Mouse (Mus musculus): ENCODE data around the gene Ripor3. TPM values are rescaled to one million over a fixed set of nuclear protein-coding genes. Genes with fewer than 3 reads are reported as not detected.
"Not testable (repeated sequence)": the region's sequence is repeated elsewhere in the genome, so short reads cannot be mapped to it uniquely, and the experiment has no call there.

Ripor3 gene
- 0.44 and 0.84 TPM in 2 replicates for polyA plus RNA-seq (2012; rRNA removed)

DNA sequence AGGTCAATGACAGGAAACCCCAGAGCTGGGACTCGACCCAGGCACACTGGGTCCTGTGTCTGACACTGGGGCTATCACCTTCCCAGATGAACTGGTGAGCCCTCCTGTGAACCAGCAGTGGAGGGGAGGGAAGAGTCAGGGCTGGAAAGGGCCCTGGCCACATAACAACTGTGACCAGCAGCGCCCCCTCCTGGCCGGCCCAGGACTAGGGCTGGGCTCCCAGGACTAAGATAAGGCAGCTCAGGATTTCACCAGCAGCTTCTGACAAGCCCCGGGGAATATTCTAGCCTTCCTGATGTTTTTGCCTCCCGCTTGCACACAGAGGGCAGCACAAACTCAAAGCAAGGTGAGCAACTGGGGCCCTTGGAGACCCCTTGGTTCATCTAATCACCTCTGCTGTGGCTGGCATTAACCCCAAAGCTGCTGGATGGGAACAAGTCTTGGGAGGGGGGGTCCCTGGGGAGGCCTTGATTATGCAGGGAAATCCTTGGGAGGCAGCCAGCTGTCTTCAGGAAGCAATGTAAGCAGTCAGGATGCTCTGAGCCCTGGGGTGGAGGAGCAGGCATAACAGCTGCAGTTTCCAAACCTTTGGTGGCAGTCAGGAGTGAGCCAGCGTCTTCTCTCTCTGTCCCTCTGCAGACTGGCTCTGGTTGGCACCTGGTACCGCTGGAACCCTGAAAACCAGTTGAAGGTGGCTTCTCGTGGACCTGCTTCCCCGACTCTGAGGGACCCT, at the start of gene Ripor3:
Gene Ripor3 (minus strand): TSS at position 683 of the 733 bp plus-strand sequence.
- Histone ChIP-seq H3K4me1 (ENCODE audit: control insufficient read depth, insufficient read depth, low read length) (no peaks in the 10 kb centered on the region), H3K4me3 (replicated peaks; ENCODE audit: insufficient read depth, low read depth, low read length) (no peak within 1 kb of the TSS), H3K27ac (ENCODE audit: insufficient read depth, low read length) (no peak within 1 kb of the TSS), H3K27me3 (ENCODE audit: control insufficient read depth, insufficient read depth, low read length) (no peaks in the 10 kb centered on the region)
- WGBS: 34% methylated on average over 9 of the region's 9 CpGs
- TF ChIP-seq POLR2A (IDR thresholded peaks at IDR 0.05; ENCODE audit: borderline replicate concordance, insufficient read depth, low read length): no peak
- TF ChIP-seq CTCF (IDR thresholded peaks at IDR 0.05; ENCODE audit: borderline replicate concordance, insufficient read depth, low read depth, low read length): peak; percentile 44; the same call in 1 of the 2 replicates
- DNase-seq: peak; percentile 23 to 41

DNA sequence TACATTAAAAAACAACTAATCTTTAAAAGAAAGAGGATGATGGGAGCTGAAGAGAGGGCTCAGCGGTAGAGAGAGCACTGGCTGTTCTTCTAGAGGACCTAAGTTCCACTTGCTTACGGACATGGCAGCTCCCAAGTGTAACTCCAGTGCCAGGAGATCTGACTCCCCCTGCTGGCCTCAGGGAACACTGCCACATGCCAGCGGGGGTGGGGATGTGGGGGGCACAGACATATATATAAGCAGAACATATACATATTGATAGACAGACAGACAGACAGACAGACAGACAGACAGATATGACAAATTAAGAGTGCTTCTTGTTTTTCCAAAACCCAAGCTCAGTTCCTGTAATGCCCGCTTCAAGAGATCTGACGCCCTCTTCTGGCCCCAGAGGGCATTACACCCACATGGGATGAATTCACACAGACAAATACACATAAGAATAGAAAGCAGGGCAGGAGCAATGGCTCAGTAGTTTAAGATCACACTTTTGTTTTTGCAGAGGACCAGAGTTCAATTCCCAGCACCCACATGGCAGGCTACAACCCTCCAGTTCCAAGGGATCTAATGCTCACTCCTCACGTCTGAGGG, 48.9 kb upstream of the Ripor3 start:
- no peak for TF ChIP-seq POLR2A (IDR thresholded peaks at IDR 0.05; ENCODE audit: borderline replicate concordance, insufficient read depth, low read length)
- TF ChIP-seq CTCF (IDR thresholded peaks at IDR 0.05; ENCODE audit: borderline replicate concordance, insufficient read depth, low read depth, low read length): no peak
- H3K4me3 ChIP-seq (replicated peaks; ENCODE audit: insufficient read depth, low read depth, low read length): no peak overlapping the region
- H3K27me3 ChIP-seq (ENCODE audit: control insufficient read depth, insufficient read depth, low read length): no peaks in the 10 kb centered on the region
- 76% methylated on average over 6 of the region's 6 CpGs for WGBS
- no peaks in the 10 kb centered on the region for H3K4me1 ChIP-seq (ENCODE audit: control insufficient read depth, insufficient read depth, low read length)
- DNase-seq: no peak
- H3K27ac ChIP-seq (ENCODE audit: insufficient read depth, low read length): no peak overlapping the region

DNA sequence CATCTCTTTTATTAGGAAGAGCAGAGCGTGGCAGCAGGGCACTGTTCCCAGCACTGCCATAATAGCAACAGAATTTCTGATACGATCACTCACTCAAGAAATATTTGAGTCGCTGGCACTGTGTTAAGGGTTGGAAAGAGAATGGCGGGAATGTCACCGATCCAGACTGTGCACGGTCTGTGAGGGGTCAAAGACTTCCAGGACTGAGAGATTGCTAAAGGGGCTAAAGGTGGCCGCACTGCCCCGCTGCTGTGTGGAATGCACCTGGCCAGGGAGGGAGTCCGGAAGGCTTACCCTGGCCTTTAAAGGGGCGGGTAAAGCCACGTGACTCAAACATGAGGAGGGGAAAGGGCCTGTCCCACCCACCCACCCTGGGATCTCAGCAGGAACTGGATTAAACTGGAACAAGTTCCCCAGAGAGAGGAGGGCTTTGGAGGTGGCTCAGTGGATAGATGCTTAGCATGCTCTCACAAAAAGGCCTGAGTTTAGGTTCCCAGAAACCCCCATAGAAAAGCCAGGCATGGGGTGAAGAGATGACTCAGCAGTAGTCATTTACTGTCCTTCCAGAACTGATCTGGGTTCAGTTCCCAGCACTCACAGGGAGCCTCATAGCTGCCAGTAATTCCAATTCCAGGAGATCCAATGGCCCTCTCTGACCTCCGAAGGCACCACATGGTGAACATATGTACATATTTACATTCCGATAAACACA, 48.2 kb upstream of the Ripor3 start:
- WGBS: 19% methylated on average over 13 of the region's 13 CpGs
- H3K4me3 ChIP-seq (replicated peaks; ENCODE audit: insufficient read depth, low read depth, low read length): no peak overlapping the region
- H3K27ac ChIP-seq (ENCODE audit: insufficient read depth, low read length): no peak overlapping the region
- TF ChIP-seq POLR2A (IDR thresholded peaks at IDR 0.05; ENCODE audit: borderline replicate concordance, insufficient read depth, low read length) (no peak), CTCF (IDR thresholded peaks at IDR 0.05; ENCODE audit: borderline replicate concordance, insufficient read depth, low read depth, low read length) (no peak)
- no peaks in the 10 kb centered on the region for H3K27me3 ChIP-seq (ENCODE audit: control insufficient read depth, insufficient read depth, low read length)
- no peak for DNase-seq
- H3K4me1 ChIP-seq (ENCODE audit: control insufficient read depth, insufficient read depth, low read length): no peaks in the 10 kb centered on the region

- WGBS: 82% methylated on average over 2 of the region's 2 CpGs
- not testable (repeated sequence) for H3K4me1 ChIP-seq (ENCODE audit: control insufficient read depth, insufficient read depth, low read length); H3K27me3 ChIP-seq (ENCODE audit: control insufficient read depth, insufficient read depth, low read length); H3K27ac ChIP-seq (ENCODE audit: insufficient read depth, low read length); H3K4me3 ChIP-seq (replicated peaks; ENCODE audit: insufficient read depth, low read depth, low read length); DNase-seq
Observed at GRCm38 (mm10) chr2:168057876-168058275, 47.5 kb upstream of the Ripor3 start.

DNA sequence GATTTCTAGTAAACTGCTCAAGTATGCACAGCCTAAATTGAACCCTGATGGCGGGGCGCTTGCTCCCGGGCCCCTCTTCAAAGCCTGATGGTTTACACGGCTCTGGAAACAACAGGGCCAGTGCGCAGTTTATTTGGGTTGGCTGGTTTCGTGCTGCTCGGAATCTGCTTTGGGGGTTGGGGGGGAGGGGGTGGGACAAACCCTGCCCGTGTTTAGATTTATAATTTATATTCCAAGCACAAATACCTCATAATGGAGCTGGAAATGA, 46.2 kb upstream of the Ripor3 start:
- DNase-seq: no peak
- no peak overlapping the region for H3K4me3 ChIP-seq (replicated peaks; ENCODE audit: insufficient read depth, low read depth, low read length)
- H3K27me3 ChIP-seq (ENCODE audit: control insufficient read depth, insufficient read depth, low read length): no peaks in the 10 kb centered on the region
- H3K27ac ChIP-seq (ENCODE audit: insufficient read depth, low read length): no peak overlapping the region
- 67% methylated on average over 8 of the region's 8 CpGs for WGBS
- TF ChIP-seq POLR2A (IDR thresholded peaks at IDR 0.05; ENCODE audit: borderline replicate concordance, insufficient read depth, low read length) (no peak), CTCF (IDR thresholded peaks at IDR 0.05; ENCODE audit: borderline replicate concordance, insufficient read depth, low read depth, low read length) (no peak)
- no peaks in the 10 kb centered on the region for H3K4me1 ChIP-seq (ENCODE audit: control insufficient read depth, insufficient read depth, low read length)

GRCm38 (mm10) chr2:168055910-168056665, 45.7 kb upstream of the Ripor3 start:
- TF ChIP-seq CTCF (IDR thresholded peaks at IDR 0.05; ENCODE audit: borderline replicate concordance, insufficient read depth, low read depth, low read length) (no peak), POLR2A (IDR thresholded peaks at IDR 0.05; ENCODE audit: borderline replicate concordance, insufficient read depth, low read length) (no peak)
- no peaks in the 10 kb centered on the region for H3K4me1 ChIP-seq (ENCODE audit: control insufficient read depth, insufficient read depth, low read length)
- no peaks in the 10 kb centered on the region for H3K27me3 ChIP-seq (ENCODE audit: control insufficient read depth, insufficient read depth, low read length)
- DNase-seq: no peak
- H3K4me3 ChIP-seq (replicated peaks; ENCODE audit: insufficient read depth, low read depth, low read length): no peak overlapping the region
- 63% methylated on average over 14 of the region's 14 CpGs for WGBS
- no peak overlapping the region for H3K27ac ChIP-seq (ENCODE audit: insufficient read depth, low read length)

DNA sequence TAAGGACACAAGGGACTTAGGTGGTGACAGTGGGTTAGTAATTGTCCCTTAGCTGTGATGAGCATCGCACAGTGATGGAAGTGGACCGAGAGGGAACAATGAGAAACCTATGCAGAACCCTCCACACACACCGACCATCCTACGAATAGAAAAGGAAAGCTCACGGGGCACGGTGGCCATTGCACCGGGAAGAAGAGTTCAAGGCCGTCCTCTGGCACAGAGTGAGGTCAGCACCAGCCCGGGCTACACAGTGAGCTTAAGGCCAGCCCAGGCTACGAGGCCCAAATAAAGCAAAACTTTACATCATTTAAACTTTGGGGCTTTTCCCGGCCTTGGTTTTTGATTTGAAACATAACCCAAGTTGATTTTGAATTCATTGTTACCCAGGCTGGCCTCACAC, 43.7 kb upstream of the Ripor3 start:
- no peak for DNase-seq
- H3K27me3 ChIP-seq (ENCODE audit: control insufficient read depth, insufficient read depth, low read length): no peaks in the 10 kb centered on the region; the same call in 1 of the 2 replicates
- H3K4me3 ChIP-seq (replicated peaks; ENCODE audit: insufficient read depth, low read depth, low read length): no peak overlapping the region
- H3K27ac ChIP-seq (ENCODE audit: insufficient read depth, low read length): no peak overlapping the region
- 90% methylated on average over 11 of the region's 11 CpGs for WGBS
- TF ChIP-seq CTCF (IDR thresholded peaks at IDR 0.05; ENCODE audit: borderline replicate concordance, insufficient read depth, low read depth, low read length) (no peak), POLR2A (IDR thresholded peaks at IDR 0.05; ENCODE audit: borderline replicate concordance, insufficient read depth, low read length) (no peak)
- H3K4me1 ChIP-seq (ENCODE audit: control insufficient read depth, insufficient read depth, low read length): 0 out of 2 replicates have a peak, but pooled peaks cover 2% of the 10 kb centered on the region
